Mouse (Mus musculus) C2C12 (cell line): ENCODE results near the gene Arnt.
"Not testable (repeated sequence)": the region's sequence is repeated elsewhere in the genome, so short reads cannot be mapped to it uniquely, and the experiment has no call there.

ENCODE experiments used
- CTCF ChIP-seq: IDR thresholded peaks from one replicate; pipeline ENCODE4 v1.5.1; 2011; ENCODE audit not compliant: control insufficient read depth, insufficient read depth, insufficient read length
- FOSL1 ChIP-seq: IDR thresholded peaks from one replicate; pipeline ENCODE4 v1.8.0; 2011; ENCODE audit warnings: mild to moderate bottlenecking, low read length; ENCODE audit not compliant: poor library complexity, insufficient read depth, severe bottlenecking
- MAX ChIP-seq: IDR thresholded peaks from one replicate; pipeline ENCODE4 v1.6.1; 2011; ENCODE audit warnings: mild to moderate bottlenecking, control low read depth
- MYOG ChIP-seq: IDR thresholded peaks from one replicate; pipeline ENCODE4 v1.6.1; 2011; ENCODE audit not compliant: control insufficient read depth, insufficient read length; ENCODE audit errors: extremely low read depth
- USF1 ChIP-seq: IDR thresholded peaks from one replicate; pipeline ENCODE4 v1.6.1; 2011; ENCODE audit warnings: low read depth, mild to moderate bottlenecking, control low read depth, moderate library complexity

DNA sequence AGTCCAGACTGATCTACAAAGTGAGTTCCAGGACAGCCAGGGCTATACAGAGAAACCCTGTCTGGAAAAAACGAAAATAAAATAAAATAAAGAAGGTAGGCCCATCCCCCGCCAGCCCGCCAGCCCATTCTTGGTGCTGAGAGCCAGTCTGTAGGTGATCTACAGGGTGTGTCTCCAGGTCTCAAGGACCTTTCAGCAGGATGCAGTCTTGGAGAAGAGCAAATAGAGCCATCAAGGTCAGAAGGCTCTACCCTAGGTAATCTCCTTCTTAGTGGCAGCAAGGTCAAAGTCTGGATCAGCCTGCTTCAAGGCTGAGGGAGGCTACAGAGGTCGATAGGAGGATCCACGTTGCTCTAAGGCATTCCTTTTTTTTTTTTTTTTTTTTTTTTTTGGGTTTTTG lies 7.7 kb upstream of the Arnt start:
- TF ChIP-seq CTCF, MYOG, MAX, USF1, FOSL1: not testable (repeated sequence)
